Mouse (Mus musculus): Measurements from ENCODE around the gene Gm11127.
"Not testable (repeated sequence)": the region's sequence is repeated elsewhere in the genome, so short reads cannot be mapped to it uniquely, and the experiment has no call there.

Gene Gm11127

DNA sequence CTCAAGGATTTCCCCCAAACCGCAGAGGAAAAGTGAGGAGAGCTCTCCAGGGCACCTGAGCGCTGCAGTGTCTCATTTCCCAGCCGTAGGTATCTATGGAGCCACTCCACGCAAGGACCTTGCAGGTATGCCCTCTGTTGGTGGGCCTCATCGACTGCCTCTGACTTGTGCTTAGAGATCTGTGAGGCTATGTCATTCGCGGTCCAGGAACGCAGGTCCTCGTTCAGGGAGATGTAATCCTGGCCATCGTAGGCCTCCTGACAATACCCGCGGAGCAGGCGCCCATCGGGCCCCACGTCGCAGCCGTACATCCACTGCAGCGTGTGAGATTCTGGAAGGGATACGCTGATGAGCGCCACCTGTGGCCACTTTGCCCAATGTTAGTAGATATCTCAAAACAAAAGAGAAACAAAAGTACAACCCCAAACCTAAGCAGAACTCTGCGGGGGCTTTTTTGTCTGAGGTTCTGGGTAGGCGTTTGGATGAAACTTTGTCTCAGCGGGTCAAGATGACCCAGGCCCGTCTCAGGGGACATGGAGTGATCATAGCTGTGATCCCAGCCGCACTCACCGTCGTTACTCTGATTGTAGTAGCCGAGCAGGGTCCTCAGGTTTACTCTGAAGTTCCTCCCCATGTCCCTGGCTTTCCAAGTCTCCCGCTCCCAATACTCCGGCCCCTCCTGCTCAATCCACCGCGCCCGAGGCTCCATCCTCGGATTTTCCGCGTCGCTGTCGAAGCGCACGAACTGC is 26.4 kb downstream of the Gm11127 start:
- DNase-seq (ENCODE audit: low read depth, low spot score) = not testable (repeated sequence)

DNA sequence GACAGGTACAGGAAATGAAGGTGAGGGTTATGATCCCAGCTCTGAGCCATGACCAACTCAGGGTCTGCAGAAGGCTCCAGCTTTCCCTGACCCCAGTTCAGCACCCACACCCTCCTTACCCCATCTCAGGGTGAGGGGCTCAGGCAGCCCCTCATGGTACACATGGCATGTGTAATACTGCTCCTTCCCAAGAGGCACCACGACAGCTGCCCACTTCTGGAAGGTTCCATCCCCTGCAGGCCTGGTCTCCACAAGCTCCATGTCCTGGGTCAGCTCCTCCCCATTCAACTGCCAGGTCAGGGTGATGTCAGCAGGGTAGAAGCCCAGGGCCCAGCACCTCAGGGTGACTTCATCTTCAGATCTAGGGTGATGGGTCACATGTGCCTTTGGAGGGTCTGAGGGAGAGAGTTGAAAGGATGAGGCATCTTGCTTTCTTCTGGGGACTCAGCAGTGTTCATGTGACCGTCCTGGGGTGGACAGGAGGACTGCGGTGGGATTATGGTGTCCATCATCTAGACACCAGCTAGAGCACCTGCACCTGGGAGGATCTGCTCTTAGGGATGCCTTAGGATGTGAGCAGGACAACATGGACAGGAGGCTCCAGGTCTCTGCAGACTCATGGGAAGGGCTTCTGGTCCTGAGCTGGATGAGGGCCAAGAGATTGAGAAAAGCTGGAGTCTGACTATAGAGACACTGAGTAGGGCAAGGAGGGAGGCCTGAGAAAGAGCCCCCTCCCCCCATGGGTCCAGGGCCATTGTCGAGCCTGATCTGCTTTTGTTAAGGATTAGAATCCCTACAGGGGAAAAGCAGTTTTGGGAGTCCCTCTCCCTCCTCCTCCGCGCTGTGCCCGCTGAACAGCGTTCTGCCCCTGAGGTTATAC is 27.2 kb downstream of the Gm11127 start:
- DNase-seq (ENCODE audit: low read depth, low spot score) = not testable (repeated sequence)

DNA sequence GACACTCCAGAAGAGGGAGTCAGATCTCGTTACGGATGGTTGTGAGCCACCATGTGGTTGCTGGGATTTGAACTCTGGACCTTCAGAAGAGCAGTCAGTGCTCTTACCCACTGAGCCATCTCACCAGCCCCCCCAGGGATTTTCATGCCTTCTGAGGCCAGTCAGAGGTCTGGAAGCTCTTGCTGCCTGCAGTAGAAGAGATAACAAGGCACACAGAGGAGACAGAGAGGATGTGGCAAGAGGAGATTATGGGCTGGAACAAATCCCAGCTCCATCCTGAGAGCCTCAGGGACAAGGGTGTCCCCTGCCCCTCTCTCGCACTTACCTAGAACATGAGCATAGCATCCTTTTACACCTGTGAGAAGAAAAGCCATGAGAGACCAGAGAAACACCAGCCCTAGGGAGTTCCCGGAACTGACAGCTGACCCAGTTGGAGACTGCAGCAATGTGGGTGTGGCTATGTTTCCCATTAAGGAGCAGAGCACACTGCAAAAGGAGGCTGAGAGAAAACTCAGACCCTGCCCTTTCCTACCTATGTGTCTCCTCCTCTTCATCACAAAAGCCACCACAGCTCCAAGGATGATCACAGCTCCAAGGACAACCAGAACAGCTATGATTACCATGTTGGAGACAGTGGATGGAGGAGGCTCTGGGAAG is 28.0 kb downstream of the Gm11127 start:
- DNase-seq (ENCODE audit: low read depth, low spot score) = not testable (repeated sequence)

DNA sequence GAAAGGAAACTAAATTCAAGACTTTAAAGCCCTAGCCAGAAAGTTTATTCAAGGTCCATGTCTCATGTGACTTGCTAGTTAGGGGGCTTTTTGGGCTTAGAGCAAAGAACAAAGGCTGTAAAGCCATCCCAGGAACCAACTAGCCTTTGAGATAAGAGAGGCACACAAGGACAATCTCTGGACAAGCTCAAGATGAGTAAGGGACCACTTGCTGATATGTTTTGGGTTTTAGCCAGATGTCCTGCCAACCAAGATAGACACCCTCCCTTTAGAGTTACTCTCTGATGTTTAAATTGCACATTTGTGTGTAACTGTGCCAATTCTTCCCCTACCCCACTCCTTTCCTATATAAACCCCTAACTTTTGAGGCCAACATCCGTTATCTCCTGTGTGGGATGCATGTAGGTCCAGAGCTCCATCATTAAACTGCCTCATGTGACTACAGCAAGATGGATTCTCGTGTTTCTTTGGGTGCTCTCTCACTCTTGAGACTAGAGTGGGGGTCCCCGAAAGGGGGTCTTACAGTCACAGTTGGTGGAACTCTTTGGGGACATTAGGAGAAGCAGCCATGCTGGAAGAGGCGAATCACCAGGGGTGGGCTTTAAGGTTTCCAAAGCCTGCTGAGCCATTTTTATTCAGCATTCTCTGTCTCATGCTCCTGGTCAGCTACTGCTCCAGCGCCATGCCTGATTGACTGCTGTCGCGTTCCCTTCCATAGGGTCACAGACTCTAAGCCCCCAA is 29.1 kb downstream of the Gm11127 start:
- no peak for DNase-seq (ENCODE audit: low read depth, low spot score)

DNA sequence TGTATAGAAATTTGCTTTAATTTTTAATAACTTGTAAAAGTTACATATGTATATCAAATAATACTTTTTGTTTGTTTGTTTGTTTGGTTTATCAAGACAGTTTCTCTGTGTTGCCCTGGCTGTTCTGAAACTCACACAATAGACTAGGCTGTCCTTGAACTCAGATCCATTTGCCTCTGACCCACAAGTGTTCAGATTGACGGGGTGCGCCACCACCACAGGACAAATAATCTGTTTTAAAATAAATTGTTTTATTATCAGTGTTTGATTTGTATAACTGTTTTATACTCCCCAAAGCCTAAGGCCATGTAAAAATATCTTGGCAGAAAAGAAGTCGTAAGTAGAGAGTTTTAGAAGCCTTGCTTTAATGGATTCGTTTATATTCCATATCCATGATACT is 30.5 kb downstream of the Gm11127 start:
- DNase-seq (ENCODE audit: low read depth, low spot score) = no peak

DNA sequence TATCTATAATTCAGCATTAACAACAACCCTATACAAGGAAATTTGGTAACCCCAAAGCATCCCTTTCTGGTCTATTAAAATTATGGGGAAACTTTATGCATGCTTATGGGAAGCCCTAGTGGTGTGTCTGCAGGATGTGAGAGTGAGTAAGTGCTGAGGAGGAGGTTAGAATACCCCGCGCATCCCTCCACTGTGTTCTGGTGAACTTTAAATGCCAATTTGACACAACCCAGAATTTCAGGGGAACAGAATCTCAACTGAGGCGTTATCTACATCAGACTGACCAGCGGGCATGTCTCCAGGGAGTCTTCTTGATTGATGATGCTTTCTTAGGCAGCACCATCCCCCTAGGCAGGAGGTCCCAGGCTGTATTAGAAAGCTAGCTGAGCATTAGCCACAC is 32.3 kb downstream of the Gm11127 start:
- DNase-seq (ENCODE audit: low read depth, low spot score) = no peak

DNA sequence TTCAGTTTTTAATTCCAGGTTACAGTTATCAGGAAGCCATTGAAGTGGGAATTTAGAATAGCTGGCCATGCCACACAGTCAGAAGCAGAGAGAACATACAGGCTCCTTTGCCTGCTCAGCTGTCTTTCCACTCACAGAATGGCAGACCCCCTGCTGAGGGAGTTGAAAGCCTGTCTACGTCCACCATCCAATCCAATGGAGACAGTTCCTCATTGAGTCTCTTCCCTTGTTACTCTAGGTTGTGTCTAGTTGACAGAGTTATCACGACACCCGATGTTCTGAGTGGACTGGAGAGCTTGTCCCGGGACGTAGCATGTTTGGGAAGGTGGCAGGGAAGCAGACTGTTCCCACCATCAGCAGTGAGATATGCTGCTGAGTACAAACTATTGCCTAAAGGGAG is 33.0 kb downstream of the Gm11127 start:
- no peak for DNase-seq (ENCODE audit: low read depth, low spot score)

DNA sequence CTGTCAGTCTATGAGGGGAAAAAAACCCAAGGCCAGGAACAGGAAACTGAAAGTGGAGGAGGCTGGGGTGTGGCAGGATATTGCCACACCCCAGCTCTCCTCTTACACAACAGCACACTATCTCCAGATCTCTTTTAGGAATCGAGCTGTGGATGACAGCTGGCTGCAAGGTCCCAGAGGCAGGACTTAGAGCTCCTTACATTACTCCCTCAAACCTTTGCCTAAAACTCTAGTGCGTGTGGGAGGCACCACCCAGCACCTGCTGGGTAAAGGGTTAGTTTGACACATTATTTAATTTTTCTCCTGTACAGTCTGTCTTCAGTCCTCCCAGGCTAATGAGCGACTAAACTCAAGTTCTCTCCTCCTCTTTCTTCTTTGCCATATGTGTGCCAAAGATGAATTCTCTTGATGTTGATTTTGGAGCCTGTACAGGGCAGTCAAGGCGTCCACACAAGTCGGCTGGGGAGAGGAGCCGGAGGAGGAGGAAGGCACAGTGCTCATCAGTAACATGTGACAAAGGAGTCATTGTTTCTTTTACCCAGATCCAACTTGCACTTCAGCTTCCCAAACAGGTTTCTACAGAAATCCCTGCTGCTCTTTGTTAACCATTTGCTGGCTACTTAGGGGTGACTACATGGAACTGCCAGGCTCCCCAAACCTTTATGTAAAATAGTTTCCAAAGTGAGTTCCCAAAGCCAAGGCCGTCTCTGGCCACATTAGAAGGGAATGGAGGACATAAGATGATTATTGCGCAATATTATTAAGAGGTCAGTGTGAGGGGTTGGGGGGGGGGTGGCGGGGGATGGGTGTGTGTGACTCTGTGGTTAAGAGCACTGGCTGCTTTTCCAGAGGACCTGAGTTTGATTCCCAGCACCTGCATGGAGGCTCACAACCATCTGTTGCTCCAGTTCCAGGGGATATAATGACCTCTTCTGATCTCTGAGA is 34.2 kb downstream of the Gm11127 start:
- no peak for DNase-seq (ENCODE audit: low read depth, low spot score)

DNA sequence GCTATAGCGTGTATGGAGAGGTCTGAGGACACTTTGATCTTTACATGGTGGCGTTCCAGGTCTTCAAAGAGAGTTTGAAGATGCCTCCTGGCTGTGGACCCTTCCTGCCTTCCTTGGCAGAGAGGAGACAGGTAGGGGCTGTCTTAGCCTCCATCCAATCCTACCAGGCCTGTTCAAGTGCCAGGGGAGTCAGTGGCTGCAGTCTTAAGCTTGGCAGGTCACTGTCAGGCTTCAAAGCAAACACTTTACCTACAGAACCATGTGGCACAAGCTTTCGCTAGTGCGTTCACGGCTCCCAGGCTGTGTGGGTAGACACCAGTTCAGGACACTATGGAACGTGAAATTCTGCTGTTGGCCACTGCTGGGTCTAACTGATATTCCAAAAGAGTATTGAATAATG is 35.2 kb downstream of the Gm11127 start:
- DNase-seq (ENCODE audit: low read depth, low spot score) = no peak

DNA sequence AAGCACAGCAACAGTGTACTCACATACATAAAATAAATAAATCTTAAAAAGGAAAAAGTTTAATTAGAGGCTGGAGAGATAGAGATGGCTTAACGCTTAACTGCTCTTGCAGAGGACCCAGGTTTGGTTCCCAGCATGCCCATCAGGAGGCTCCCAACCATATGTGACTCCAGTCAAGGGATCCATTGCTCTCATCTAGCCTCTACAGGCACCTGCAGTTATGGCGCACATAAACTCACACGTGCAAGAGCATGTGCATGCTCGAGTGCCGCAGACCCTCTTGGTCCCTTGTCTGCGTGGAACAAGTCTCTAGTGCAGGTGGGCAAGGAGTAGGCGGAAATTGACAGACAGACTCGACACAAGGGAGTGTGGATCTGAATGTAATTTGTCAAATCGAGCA is 36.1 kb downstream of the Gm11127 start:
- no peak for DNase-seq (ENCODE audit: low read depth, low spot score)

DNA sequence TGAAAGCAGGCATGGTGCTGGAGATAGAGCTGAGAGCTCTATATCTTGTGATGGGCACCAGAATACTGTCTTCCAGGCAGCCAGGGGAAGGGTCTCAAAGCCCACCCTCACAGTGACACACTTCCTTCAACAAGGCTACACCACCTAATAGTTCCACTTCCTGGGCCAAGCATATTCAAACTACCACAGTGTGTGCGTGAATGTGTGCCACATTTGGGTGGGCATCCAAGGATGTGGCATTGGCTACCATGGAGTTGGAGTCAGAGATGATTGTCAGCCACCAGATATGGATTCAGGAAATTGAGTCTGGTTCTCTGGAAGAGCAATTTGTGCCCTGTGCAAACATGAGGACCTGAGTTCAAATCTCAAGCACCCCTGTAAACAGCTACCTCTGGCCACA is 36.9 kb downstream of the Gm11127 start:
- DNase-seq (ENCODE audit: low read depth, low spot score) = no peak

DNA sequence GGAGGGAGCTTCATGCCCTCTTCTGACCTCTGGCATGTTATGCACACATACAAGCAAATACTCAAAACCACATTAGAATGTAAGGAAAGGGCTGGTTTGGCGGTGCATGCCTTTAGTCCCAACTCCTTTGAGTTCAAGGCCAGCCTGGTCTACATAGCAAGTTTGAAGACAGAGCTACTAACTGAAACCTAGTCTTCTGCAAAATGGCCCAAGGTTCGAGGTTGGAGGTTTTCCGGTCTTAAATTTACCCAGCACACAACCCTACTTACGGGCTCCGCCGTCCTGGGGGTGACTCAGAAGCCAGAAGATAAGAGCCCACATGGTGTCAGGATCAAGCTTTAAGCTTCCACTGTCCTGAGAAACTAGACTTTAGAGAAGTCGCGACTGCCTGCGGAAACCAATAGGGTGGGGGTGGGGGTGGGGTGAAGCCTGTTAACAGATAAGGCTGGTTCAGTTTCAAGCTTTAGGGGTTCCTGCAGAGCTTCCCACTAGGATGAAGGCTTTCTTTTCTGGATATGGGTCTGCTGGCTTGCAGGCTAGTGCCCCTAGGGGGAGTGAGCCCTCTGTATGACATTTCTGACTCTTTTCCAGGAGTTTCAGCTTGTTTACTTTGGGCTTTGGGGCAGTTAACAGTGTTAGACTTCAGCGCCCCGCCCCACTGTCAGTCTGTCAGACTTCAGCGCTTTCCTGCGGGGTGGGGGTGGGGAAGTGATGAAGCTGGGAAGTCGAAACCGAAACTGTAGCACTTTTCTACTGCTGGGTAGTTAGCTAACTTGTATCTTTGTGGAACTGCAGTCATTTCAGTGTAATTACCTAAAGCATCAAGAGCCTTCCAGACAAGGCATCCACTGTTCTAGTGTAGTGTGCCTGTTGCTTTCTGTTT is 37.7 kb downstream of the Gm11127 start, which contains the start of gene H2-T24:
TSS of gene H2-T24 (minus strand) at position 370 of the 883 bp plus-strand sequence.
- DNase-seq (ENCODE audit: low read depth, low spot score) = no peak

DNA sequence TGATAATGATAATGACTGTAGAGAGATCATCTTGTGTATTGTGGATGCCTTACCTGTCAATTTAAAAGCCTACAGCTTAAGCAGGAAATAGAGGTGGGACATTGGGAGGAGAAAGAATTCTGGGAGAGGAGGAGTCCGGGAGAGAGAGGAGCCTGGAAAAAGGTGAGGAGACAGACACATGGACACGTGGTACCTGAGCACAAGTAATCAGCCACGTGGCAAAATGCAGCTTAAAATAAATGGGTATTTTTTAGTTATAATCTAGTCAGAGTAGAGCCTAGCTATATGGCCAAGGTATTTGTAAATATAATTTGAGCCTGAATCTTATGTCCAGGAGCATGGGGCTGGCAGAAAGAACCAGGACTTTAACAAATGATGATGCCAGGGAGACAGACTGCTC is 38.7 kb downstream of the Gm11127 start:
- DNase-seq (ENCODE audit: low read depth, low spot score) = no peak

DNA sequence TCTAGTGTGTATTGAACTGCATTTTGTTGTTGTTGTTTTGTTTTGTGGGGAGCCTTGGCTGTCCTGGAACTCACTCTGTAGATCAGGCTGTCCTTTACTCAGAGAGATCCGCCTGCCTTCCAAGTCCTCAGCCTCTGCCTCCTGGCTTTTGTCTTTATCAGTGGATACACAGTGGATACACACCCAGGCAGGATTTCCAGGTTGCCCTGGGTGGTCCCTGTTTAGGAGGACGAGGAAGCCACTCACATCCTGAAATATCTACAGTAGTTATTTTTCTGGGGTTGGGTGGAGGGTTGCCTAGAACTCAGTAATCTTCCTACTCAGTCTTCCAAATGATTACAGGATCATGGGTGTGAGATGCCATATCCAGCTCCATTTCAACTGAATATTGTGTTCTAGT is 39.2 kb downstream of the Gm11127 start:
- no peak for DNase-seq (ENCODE audit: low read depth, low spot score)

DNA sequence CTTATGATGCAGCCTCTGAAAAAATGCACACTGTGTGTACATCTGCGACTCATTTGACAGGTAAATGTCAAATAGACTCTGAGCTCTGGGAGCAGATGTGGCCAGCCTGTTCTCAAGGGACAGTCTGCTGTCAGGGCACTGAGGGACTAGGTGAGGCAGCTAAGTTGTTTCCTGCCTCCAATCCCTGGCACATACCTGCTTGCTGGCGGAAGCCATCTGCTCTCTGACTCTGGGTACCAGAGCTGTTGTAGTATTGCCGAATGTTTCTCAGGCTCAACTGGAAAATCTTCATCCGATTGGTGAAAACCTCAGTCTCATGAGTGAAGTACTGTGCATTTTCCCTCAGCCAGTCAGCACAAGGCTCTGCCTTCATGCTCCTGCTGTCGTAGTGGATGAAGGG is 41.1 kb downstream of the Gm11127 start:
- no peak for DNase-seq (ENCODE audit: low read depth, low spot score)

DNA sequence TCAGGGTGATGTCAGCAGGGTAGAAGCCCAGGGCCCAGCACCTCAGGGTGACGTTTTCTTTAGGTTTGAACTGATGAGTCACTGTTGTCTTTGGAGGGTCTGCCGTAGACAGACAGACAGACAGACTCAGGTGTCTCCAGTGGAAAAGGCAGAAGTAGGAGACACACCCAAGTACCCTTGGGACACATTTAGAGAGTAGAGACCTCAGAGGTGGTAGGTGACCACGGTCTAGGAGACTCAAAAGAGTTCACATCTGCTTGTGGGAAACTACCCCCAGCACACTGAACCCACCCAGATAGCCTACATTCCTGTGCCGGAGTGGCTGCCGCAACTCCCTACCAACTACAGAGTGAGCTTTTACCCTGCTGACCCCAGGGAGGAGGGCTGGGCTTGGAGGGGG is 43.2 kb downstream of the Gm11127 start:
- DNase-seq (ENCODE audit: low read depth, low spot score) = no peak

All from retina, adult 2 months (tissue).